Mouse (Mus musculus) cerebellum, adult 2 months (tissue): ENCODE measurements at regions not wholly inside any gene's neighbourhood (a gene's known extent, or its start where the extent isn't known, plus 50 kb on each side); places are given as distances from the start of the nearest gene placed in this dataset.

Experiments used
- CTCF ChIP-seq: fragments of 200-500 bp; IDR thresholded peaks from 2 replicates; pipeline ENCODE4 v1.5.1; 2011; ENCODE audit warnings: low read depth, mild to moderate bottlenecking, control low read depth, low read length, moderate library complexity, borderline replicate concordance; ENCODE audit not compliant: insufficient read depth
- POLR2A ChIP-seq: fragments of 200-500 bp; IDR thresholded peaks from 2 replicates; pipeline ENCODE4 v1.6.1; 2011; ENCODE audit warnings: low read length, control low read depth, borderline replicate concordance; ENCODE audit not compliant: insufficient read depth

DNA sequence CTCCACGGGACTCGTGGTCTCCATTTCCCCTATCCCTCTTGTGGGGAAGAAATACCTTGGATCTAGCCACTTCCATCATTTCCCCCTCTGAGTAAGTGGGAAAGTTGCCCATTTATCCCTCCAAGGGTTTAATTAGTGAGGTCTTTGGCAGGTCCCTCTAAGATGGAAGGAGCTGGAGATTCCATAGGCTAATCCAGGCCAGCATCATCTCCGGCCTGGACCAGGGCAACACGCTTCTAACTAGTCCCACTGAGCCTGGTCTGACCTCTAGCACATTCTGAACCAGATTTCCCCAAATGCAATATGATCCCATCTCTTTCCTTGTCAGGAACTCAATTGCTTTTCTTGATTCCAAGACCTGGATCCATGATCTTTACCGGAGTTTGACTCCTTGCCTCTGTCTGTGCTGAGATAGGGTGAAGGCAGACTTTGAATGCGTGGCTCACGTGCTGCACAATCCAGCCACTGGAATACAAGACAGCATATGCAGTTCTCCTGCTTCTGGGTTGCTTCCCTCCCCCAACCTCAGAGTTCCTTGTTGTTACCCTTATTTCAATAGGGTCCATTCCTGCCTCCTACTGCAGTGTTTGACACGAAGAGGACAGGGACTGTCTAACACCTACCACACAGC, 67.4 kb upstream of the Rbpj start:
- no peak for TF ChIP-seq CTCF
- TF ChIP-seq POLR2A = no peak
